Mouse (Mus musculus) ES-E14 (cell line): Measurements from ENCODE around the gene Reep3. TPM values are rescaled to one million over a fixed set of nuclear protein-coding genes. Genes with fewer than 3 reads are reported as not detected.
A peak's percentile ranks its signal among the peaks of the same experiment; 100 is the strongest.

Source experiments
- DNase-seq: peaks from one replicate; pipeline ENCODE4 v3.0.0-alpha.2; 2013; ENCODE audit warnings: low read depth, low spot score
- H3K27ac ChIP-seq: 2 replicates; pipeline ENCODE4 v1.5.1; 2012; ENCODE audit warnings: low read depth, mild to moderate bottlenecking, low read length, moderate library complexity, mixed read lengths; ENCODE audit not compliant: poor library complexity, insufficient read depth, severe bottlenecking
- H3K36me3 ChIP-seq: 2 replicates; pipeline ENCODE4 v1.6.1; 2012; ENCODE audit warnings: mild to moderate bottlenecking, low read length, moderate library complexity, mixed read lengths; ENCODE audit not compliant: control insufficient read depth, poor library complexity, insufficient read depth, severe bottlenecking
- H3K4me1 ChIP-seq, 2 experiments: fragments of 150-350 bp in 1 of 2; sonication (generic) in 1 of 2; 2 replicates each; pipeline ENCODE4 v1.6.1; 2012; ENCODE audit warnings: low read length in 2 of 2, mild to moderate bottlenecking in 1 of 2, mixed read lengths in 1 of 2; ENCODE audit not compliant: control insufficient read depth in 2 of 2, insufficient read depth in 2 of 2, poor library complexity in 1 of 2
- H3K4me3 ChIP-seq, 2 experiments: fragments of 150-350 bp in 1 of 2; sonication (generic) in 1 of 2; 2 replicates each; pipeline ENCODE4 v1.5.1; 2012; ENCODE audit warnings: low read length in 2 of 2, low read depth in 1 of 2, mild to moderate bottlenecking in 1 of 2, mixed read lengths in 1 of 2; ENCODE audit not compliant: insufficient read depth in 1 of 2, poor library complexity in 1 of 2, severe bottlenecking in 1 of 2
- H3K9ac ChIP-seq: 2 replicates; pipeline ENCODE4 v1.6.1; 2012; ENCODE audit warnings: low read depth, mild to moderate bottlenecking, low read length, mixed read lengths; ENCODE audit not compliant: poor library complexity, insufficient read depth, severe bottlenecking
- H3K9me3 ChIP-seq: fragments of 150-350 bp; sonication (generic); 2 replicates; pipeline ENCODE4 v1.6.1; 2012; ENCODE audit warnings: low read depth, mild to moderate bottlenecking, low read length; ENCODE audit not compliant: control insufficient read depth, insufficient read depth
- CHD2 ChIP-seq: IDR thresholded peaks from 2 replicates; pipeline ENCODE4 v1.6.1; 2014; ENCODE audit warnings: mild to moderate bottlenecking, low read depth, low read length, inconsistent platforms
- HCFC1 ChIP-seq: IDR thresholded peaks from 2 replicates; pipeline ENCODE4 v1.6.1; 2012; ENCODE audit warnings: low read length, inconsistent platforms, borderline replicate concordance; ENCODE audit not compliant: insufficient read depth
- MAFK ChIP-seq: IDR thresholded peaks from 2 replicates; pipeline ENCODE4 v1.6.1; 2014; ENCODE audit warnings: mild to moderate bottlenecking, low read depth, low read length, inconsistent platforms; ENCODE audit not compliant: insufficient read depth
- ZC3H11A ChIP-seq: IDR thresholded peaks from 2 replicates; pipeline ENCODE4 v1.6.1; 2012; ENCODE audit warnings: low read depth, mild to moderate bottlenecking, inconsistent platforms, low read length, borderline replicate concordance
- ZNF384 ChIP-seq: IDR thresholded peaks from 2 replicates; pipeline ENCODE4 v1.6.1; 2012; ENCODE audit warnings: low read depth, low read length, inconsistent platforms
- in situ Hi-C, 2 experiments: fragments of 600-800 bp; cut with MboI; formaldehyde crosslinking; loops; one replicate each; pipeline ENCODE4 v1.15.1; 2025; ENCODE audit warnings: low sequenced_read_pairs in 2 of 2, inconsistent platforms in 1 of 2; ENCODE audit not compliant: unreplicated experiment in 2 of 2
- total RNA-seq: library from RNA; depleted of rRNA; stranded (reverse); fragments of 300-350 nt; gene quantifications from 2 replicates; pipeline ENCODE4 v1.2.3, GENCODE M21; 2012

Gene Reep3
- total RNA-seq, 1 experiment, result 18.2 TPM

- Histone ChIP-seq H3K9me3 (no peaks in the 10 kb centered on the region), H3K36me3 (no peaks in the 10 kb centered on the region), H3K4me1 (peaks cover 15 to 16% of the 10 kb centered on the region in 2 experiments; a peak in 3 of 4 replicates), H3K4me3 (no peak overlapping the region), H3K9ac (no peak overlapping the region), H3K27ac (no peak overlapping the region)
- no peak for DNase-seq
- in situ Hi-C loops, result no loop called here
- TF ChIP-seq ZNF384 (no peak), ZC3H11A (no peak), HCFC1 (no peak), MAFK (no peak), CHD2 (no peak)
Measured at GRCm38 (mm10) chr10:66990506-66990905, 106.2 kb downstream of the Reep3 start.

- in situ Hi-C loops, result no loop called here
- no peak for TF ChIP-seq ZNF384
- no peak for TF ChIP-seq CHD2
- no peak for TF ChIP-seq ZC3H11A
- TF ChIP-seq MAFK, result no peak
- no peak for TF ChIP-seq HCFC1
- no peak overlapping the region for H3K27ac ChIP-seq
- H3K36me3 ChIP-seq, result no peaks in the 10 kb centered on the region
- H3K9ac ChIP-seq, result no peak overlapping the region
- DNase-seq, result peak; percentile 54
- no peak overlapping the region for H3K4me3 ChIP-seq
- H3K9me3 ChIP-seq, result no peaks in the 10 kb centered on the region
- H3K4me1 ChIP-seq, result peaks cover 11 to 13% of the 10 kb centered on the region in 2 experiments; a peak in 3 of 4 replicates
Measured at GRCm38 (mm10) chr10:66983043-66983442, 113.7 kb downstream of the Reep3 start.

- in situ Hi-C loops, result no loop called here
- DNase-seq, result no peak
- no peaks in the 10 kb centered on the region for H3K36me3 ChIP-seq
- TF ChIP-seq HCFC1 (no peak), MAFK (no peak), ZNF384 (no peak), ZC3H11A (no peak), CHD2 (no peak)
- H3K9me3 ChIP-seq, result no peaks in the 10 kb centered on the region
- peaks cover 4 to 8% of the 10 kb centered on the region in 2 experiments; a peak in 2 of 4 replicates for H3K4me1 ChIP-seq
- no peak overlapping the region for H3K9ac ChIP-seq
- no peak overlapping the region for H3K27ac ChIP-seq
- no peak overlapping the region for H3K4me3 ChIP-seq
Measured at GRCm38 (mm10) chr10:66978215-66978614, 118.5 kb downstream of the Reep3 start.

- Histone ChIP-seq H3K27ac (no peak overlapping the region), H3K36me3 (no peaks in the 10 kb centered on the region), H3K4me3 (no peak overlapping the region), H3K9ac (no peak overlapping the region), H3K9me3 (no peaks in the 10 kb centered on the region), H3K4me1 (peaks cover 4 to 6% of the 10 kb centered on the region in 2 experiments; a peak in 2 of 4 replicates)
- in situ Hi-C loops, result no loop called here
- TF ChIP-seq HCFC1 (no peak), ZNF384 (no peak), CHD2 (no peak), ZC3H11A (no peak), MAFK (no peak)
- no peak for DNase-seq
Measured at GRCm38 (mm10) chr10:66977093-66977492, 119.7 kb downstream of the Reep3 start.
